Mouse (Mus musculus) bone marrow macrophage, adult 2 months (primary cell): ENCODE data around the gene Zfp775.

ENCODE experiments used
- CTCF ChIP-seq: IDR thresholded peaks from 2 replicates; pipeline ENCODE4 v1.5.1; 2012; ENCODE audit warnings: low read depth, mild to moderate bottlenecking, low read length, moderate library complexity
- POLR2A ChIP-seq: IDR thresholded peaks from 2 replicates; pipeline ENCODE4 v1.6.1; 2012; ENCODE audit warnings: mild to moderate bottlenecking, low read depth, low read length, borderline replicate concordance

- TF ChIP-seq CTCF (no peak), POLR2A (no peak)
These were observed 20.6 kb upstream of the Zfp775 start for GRCm38 (mm10) chr6:48581257-48581656.
